Comparison of ENCODE assay signal across 20 mouse cellular contexts in genomic region chr11:20042106-20042505, GRCm38 (mm10).
DNase-seq lines count a peak whose midpoint lies in the region; ATAC-seq and TF ChIP-seq lines count a peak whose summit lies in the region.
"Had no signal": no experiment of that assay in that cellular context is flagged by ENCODE, and none has a peak within 500 bp of the region (broad histone marks: within the 10 kb centered on the region; RNA-seq: fewer than 3 reads in every experiment).

No protein-coding gene starts in this region.

- no peak for DNase-seq in embryonic facial prominence, embryonic 14.5 days (ENCODE audit: low spot score)
- no peak for DNase-seq in embryonic facial prominence, embryonic 10.5 days (ENCODE audit: low spot score)
- DNase-seq in layer of hippocampus, adult 11-12 months (ENCODE audit: low spot score), result peak; percentile 39
- DNase-seq in layer of hippocampus, postnatal 25 days (ENCODE audit: extremely low spot score in 1 of 2, low spot score in 1 of 2), result no peak
- DNase-seq in Patski (ENCODE audit: low read depth, low spot score), result no peak
- no peak for DNase-seq in thymus, postnatal 10 days (ENCODE audit: low spot score in 2 of 2)
- DNase-seq: adrenal gland, postnatal 14 days; cerebellum, adult 2 months; gastrocnemius, postnatal 14 days; heart, postnatal 10 days; kidney, postnatal 25 days; lung, postnatal 10 days had no signal

- no peak for ATAC-seq in embryonic facial prominence, embryonic 14.5 days (ENCODE audit: low read depth)
- peak; percentile 38 for ATAC-seq in Patski
- ATAC-seq in limb, embryonic 15.5 days (ENCODE audit: insufficient number of reproducible peaks, low FRiP score, low TSS enrichment, low read depth), result no peak
- no peak for ATAC-seq in hindbrain, embryonic 13.5 days (ENCODE audit: low FRiP score)
- ATAC-seq: CD4-positive, CD25-positive, alpha-beta regulatory T cell, adult 4 months; forebrain, embryonic 14.5 days; midbrain, embryonic 16.5 days had no signal

- WGBS in embryonic facial prominence, embryonic 14.5 days, result 43% methylated on average over 4 of the region's 4 CpGs
- WGBS in embryonic facial prominence, embryonic 10.5 days, result 60% methylated on average over 4 of the region's 4 CpGs
- 35% methylated on average over 4 of the region's 4 CpGs for WGBS in limb, embryonic 15.5 days
- WGBS in hindbrain, embryonic 13.5 days, result 73% methylated on average over 4 of the region's 4 CpGs

- peaks cover 24% of the 10 kb centered on the region for H3K4me1 ChIP-seq in embryonic facial prominence, embryonic 14.5 days (ENCODE audit: control insufficient read depth, insufficient read depth, low read length)
- H3K4me1 ChIP-seq in embryonic facial prominence, embryonic 10.5 days, result peaks cover 35% of the 10 kb centered on the region
- peaks cover 34% of the 10 kb centered on the region for H3K4me1 ChIP-seq in limb, embryonic 15.5 days
- H3K4me1 ChIP-seq in hindbrain, embryonic 13.5 days (replicated peaks), result peaks cover 31% of the 10 kb centered on the region

- in situ Hi-C loops in Patski (cut with MboI; ENCODE audit: low pct_unique_long_range_greater_than_20kb), result no loop called here

- H3K4me2 ChIP-seq in embryonic facial prominence, embryonic 14.5 days (ENCODE audit: low read depth, low read length), result no peak overlapping the region
- no peak overlapping the region for H3K4me2 ChIP-seq in limb, embryonic 15.5 days
- H3K4me2 ChIP-seq in hindbrain, embryonic 13.5 days, result no peak overlapping the region
- H3K4me2 ChIP-seq: hindbrain, embryonic 14.5 days; intestine, embryonic 15.5 days; liver, embryonic 15.5 days had no signal

- no peak overlapping the region for H3K4me3 ChIP-seq in embryonic facial prominence, embryonic 14.5 days (ENCODE audit: low read depth, low read length)
- no peak overlapping the region for H3K4me3 ChIP-seq in embryonic facial prominence, embryonic 10.5 days
- H3K4me3 ChIP-seq in limb, embryonic 15.5 days, result no peak overlapping the region
- no peak overlapping the region for H3K4me3 ChIP-seq in hindbrain, embryonic 13.5 days
- H3K4me3 ChIP-seq: intestine, embryonic 15.5 days; liver, embryonic 15.5 days had no signal

- TF ChIP-seq CTCF in Patski (IDR thresholded peaks at IDR 0.05), result no peak

- CTCF ChIA-PET in Patski (lab: Charles Lee), result interaction anchor here (1.5 to 2.5 kb wide), 2 partner anchors 30 to 211 kb away, joined by 4 to 6 read pairs; no protein-coding TSS in a partner anchor

- 0 out of 2 replicates have a peak overlapping the region, but pooled peaks have one; percentile 1 for H3K27ac ChIP-seq in embryonic facial prominence, embryonic 14.5 days (replicated peaks; ENCODE audit: low read depth, low read length)
- H3K27ac ChIP-seq in embryonic facial prominence, embryonic 10.5 days (replicated peaks), result no peak overlapping the region
- 0 out of 2 replicates have a peak overlapping the region, but pooled peaks have one; percentile 43 for H3K27ac ChIP-seq in limb, embryonic 15.5 days
- H3K27ac ChIP-seq in hindbrain, embryonic 13.5 days, result no peak overlapping the region
- H3K27ac ChIP-seq: hindbrain, embryonic 14.5 days; intestine, embryonic 15.5 days; liver, embryonic 15.5 days had no signal

- no peaks in the 10 kb centered on the region for H3K27me3 ChIP-seq in embryonic facial prominence, embryonic 14.5 days (replicated peaks; ENCODE audit: control insufficient read depth, insufficient read depth, low read length)
- no peaks in the 10 kb centered on the region for H3K27me3 ChIP-seq in embryonic facial prominence, embryonic 10.5 days (replicated peaks; ENCODE audit: low read depth, poor library complexity, severe bottlenecking)
- H3K27me3 ChIP-seq in Patski, result no peaks in the 10 kb centered on the region
- no peaks in the 10 kb centered on the region for H3K27me3 ChIP-seq in limb, embryonic 15.5 days
- no peaks in the 10 kb centered on the region for H3K27me3 ChIP-seq in hindbrain, embryonic 13.5 days
- H3K27me3 ChIP-seq: intestine, embryonic 15.5 days; liver, embryonic 15.5 days had no signal

- H3K9me3 ChIP-seq in embryonic facial prominence, embryonic 14.5 days (ENCODE audit: control insufficient read depth, low read length), result no peaks in the 10 kb centered on the region
- H3K9me3 ChIP-seq in embryonic facial prominence, embryonic 10.5 days, result no peaks in the 10 kb centered on the region
- no peaks in the 10 kb centered on the region for H3K9me3 ChIP-seq in limb, embryonic 15.5 days
- no peaks in the 10 kb centered on the region for H3K9me3 ChIP-seq in hindbrain, embryonic 13.5 days
- H3K9me3 ChIP-seq: intestine, embryonic 15.5 days; liver, embryonic 15.5 days had no signal

- H3K36me3 ChIP-seq in embryonic facial prominence, embryonic 14.5 days (ENCODE audit: control insufficient read depth, insufficient read depth, low read length), result no peaks in the 10 kb centered on the region
- no peaks in the 10 kb centered on the region for H3K36me3 ChIP-seq in embryonic facial prominence, embryonic 10.5 days (replicated peaks)
- H3K36me3 ChIP-seq in limb, embryonic 15.5 days, result no peaks in the 10 kb centered on the region
- H3K36me3 ChIP-seq in hindbrain, embryonic 13.5 days, result no peaks in the 10 kb centered on the region; the same call in 1 of the 2 replicates
- H3K36me3 ChIP-seq: intestine, embryonic 15.5 days; liver, embryonic 15.5 days had no signal

- H3K9ac ChIP-seq in embryonic facial prominence, embryonic 14.5 days (ENCODE audit: low read depth, low read length), result no peak overlapping the region
- H3K9ac ChIP-seq in limb, embryonic 15.5 days, result no peak overlapping the region
- H3K9ac ChIP-seq in hindbrain, embryonic 13.5 days, result no peak overlapping the region
- H3K9ac ChIP-seq: hindbrain, embryonic 14.5 days; intestine, embryonic 15.5 days; liver, embryonic 15.5 days had no signal

- POLR2A ChIA-PET in Patski (lab: Charles Lee), result interaction anchor here (0.6 to 1.4 kb wide), 3 partner anchors 16 to 122 kb away, joined by 3 to 4 read pairs (median 3); no protein-coding TSS in a partner anchor

Comparison
In these comparisons a context has a peak if more than half of its experiments do, and no peak if none do; other contexts are left out.
1. H3K27ac ChIP-seq: peak in embryonic facial prominence, embryonic 14.5 days (single experiment) and limb, embryonic 15.5 days (single experiment); none in embryonic facial prominence, embryonic 10.5 days (single experiment) and hindbrain, embryonic 13.5 days (single experiment).